Mouse (Mus musculus): ENCODE measurements around the gene Gm45837. TPM values are rescaled to one million over a fixed set of nuclear protein-coding genes. Genes with fewer than 3 reads are reported as not detected.

Gene Gm45837
- polyA plus RNA-seq, 1 experiment from 2014 or later, result not detected

DNA sequence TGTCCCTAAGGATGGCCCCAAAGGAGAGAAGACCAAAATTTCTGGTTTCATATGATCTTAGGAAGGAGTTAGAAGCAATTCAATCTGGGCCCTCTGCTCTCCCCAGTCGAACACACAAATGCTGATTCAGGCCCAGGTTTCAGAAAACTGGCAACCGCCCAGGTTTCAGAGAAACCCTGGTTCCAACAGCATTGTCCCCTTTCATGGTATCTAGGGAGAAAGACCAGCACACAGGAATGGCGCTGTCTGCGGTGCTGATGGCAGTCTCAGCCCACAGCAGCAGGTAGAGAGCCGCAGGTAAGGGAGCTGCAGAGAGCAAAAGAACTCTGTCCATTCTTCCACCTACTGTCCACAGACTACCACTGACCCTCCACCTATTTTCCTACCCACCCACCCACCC lies 66.5 kb downstream of the Gm45837 start:
- H3K4me2 ChIP-seq (ENCODE audit: low read length), result no peak overlapping the region
- H3K9ac ChIP-seq (replicated peaks; ENCODE audit: low read depth, low read length), result no peak overlapping the region
- ATAC-seq, result no peak
- H3K27me3 ChIP-seq (replicated peaks; ENCODE audit: control insufficient read depth, insufficient read depth, low read length), result no peaks in the 10 kb centered on the region
- no peak overlapping the region for H3K4me3 ChIP-seq (replicated peaks; ENCODE audit: low read length)
- H3K9me3 ChIP-seq (ENCODE audit: control insufficient read depth, low read length), result no peaks in the 10 kb centered on the region
- 38% methylated on average over 5 of the region's 5 CpGs for WGBS
- no peak overlapping the region for H3K27ac ChIP-seq (ENCODE audit: low read length)
- H3K36me3 ChIP-seq (ENCODE audit: control insufficient read depth, insufficient read depth), result no peaks in the 10 kb centered on the region
- H3K4me1 ChIP-seq (replicated peaks; ENCODE audit: control insufficient read depth, insufficient read depth, low read length), result peaks cover 2% of the 10 kb centered on the region; the same call in 1 of the 2 replicates

DNA sequence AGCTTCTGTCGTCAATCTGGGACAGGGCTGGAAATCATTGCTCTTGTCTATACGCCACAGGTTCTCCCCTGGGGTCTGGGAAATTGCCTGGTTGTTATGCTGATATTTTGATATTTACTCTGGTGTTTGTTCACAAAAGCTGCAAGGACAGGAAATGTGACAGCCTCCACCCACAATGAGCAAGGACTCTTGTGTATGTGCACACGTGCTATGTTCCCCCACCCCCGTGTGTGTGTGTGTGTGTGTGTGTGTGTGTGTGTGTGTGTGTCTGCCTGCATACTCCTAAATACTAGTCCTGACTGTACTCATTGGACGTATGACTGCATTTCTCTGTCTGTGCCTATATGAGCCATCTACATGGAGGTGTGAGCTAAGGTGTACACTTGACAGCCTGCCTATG lies 67.4 kb downstream of the Gm45837 start:
- no peaks in the 10 kb centered on the region for H3K36me3 ChIP-seq (ENCODE audit: control insufficient read depth, insufficient read depth)
- no peak overlapping the region for H3K4me3 ChIP-seq (replicated peaks; ENCODE audit: low read length)
- no peaks in the 10 kb centered on the region for H3K9me3 ChIP-seq (ENCODE audit: control insufficient read depth, low read length)
- H3K27ac ChIP-seq (ENCODE audit: low read length), result no peak overlapping the region
- H3K27me3 ChIP-seq (replicated peaks; ENCODE audit: control insufficient read depth, insufficient read depth, low read length), result no peaks in the 10 kb centered on the region
- H3K9ac ChIP-seq (replicated peaks; ENCODE audit: low read depth, low read length), result no peak overlapping the region
- no peak overlapping the region for H3K4me2 ChIP-seq (ENCODE audit: low read length)
- 66% methylated on average over 5 of the region's 5 CpGs for WGBS
- no peak for ATAC-seq
- peaks cover 6% of the 10 kb centered on the region for H3K4me1 ChIP-seq (replicated peaks; ENCODE audit: control insufficient read depth, insufficient read depth, low read length)

DNA sequence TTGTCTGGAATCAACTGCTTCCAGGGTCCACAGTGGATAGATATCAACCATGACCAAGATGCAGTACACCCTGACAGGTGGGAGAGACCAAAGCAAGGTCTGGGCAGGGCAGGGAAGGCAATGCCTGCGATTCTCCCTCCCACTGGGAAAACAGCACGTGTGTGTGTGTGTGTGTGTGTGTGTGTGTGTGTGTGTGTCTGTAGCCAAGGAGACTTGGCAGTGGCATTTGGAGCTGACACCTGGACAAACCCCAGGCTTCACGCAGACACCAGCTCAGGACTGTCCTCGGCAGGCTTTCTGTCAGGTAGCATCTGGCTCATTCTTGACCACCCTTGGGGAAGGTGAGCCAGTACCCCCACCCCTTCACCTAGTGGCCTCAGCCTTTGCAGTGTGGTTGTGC lies 69.2 kb downstream of the Gm45837 start:
- no peak overlapping the region for H3K27ac ChIP-seq (ENCODE audit: low read length)
- H3K9me3 ChIP-seq (ENCODE audit: control insufficient read depth, low read length), result no peaks in the 10 kb centered on the region
- no peaks in the 10 kb centered on the region for H3K27me3 ChIP-seq (replicated peaks; ENCODE audit: control insufficient read depth, insufficient read depth, low read length)
- no peaks in the 10 kb centered on the region for H3K36me3 ChIP-seq (ENCODE audit: control insufficient read depth, insufficient read depth)
- no peak overlapping the region for H3K4me2 ChIP-seq (ENCODE audit: low read length)
- no peak overlapping the region for H3K4me3 ChIP-seq (replicated peaks; ENCODE audit: low read length)
- ATAC-seq, result no peak
- WGBS, result 50% methylated on average over 4 of the region's 4 CpGs
- H3K4me1 ChIP-seq (replicated peaks; ENCODE audit: control insufficient read depth, insufficient read depth, low read length), result peaks cover 11% of the 10 kb centered on the region
- H3K9ac ChIP-seq (replicated peaks; ENCODE audit: low read depth, low read length), result no peak overlapping the region

GRCm38 (mm10) chr7:101480671-101481070 lies 70.0 kb downstream of the Gm45837 start:
- no peaks in the 10 kb centered on the region for H3K36me3 ChIP-seq (ENCODE audit: control insufficient read depth, insufficient read depth)
- H3K27me3 ChIP-seq (replicated peaks; ENCODE audit: control insufficient read depth, insufficient read depth, low read length), result no peaks in the 10 kb centered on the region
- ATAC-seq, result no peak
- peaks cover 11% of the 10 kb centered on the region for H3K4me1 ChIP-seq (replicated peaks; ENCODE audit: control insufficient read depth, insufficient read depth, low read length)
- no peak overlapping the region for H3K4me3 ChIP-seq (replicated peaks; ENCODE audit: low read length)
- H3K27ac ChIP-seq (ENCODE audit: low read length), result no peak overlapping the region
- no peaks in the 10 kb centered on the region for H3K9me3 ChIP-seq (ENCODE audit: control insufficient read depth, low read length)
- H3K9ac ChIP-seq (replicated peaks; ENCODE audit: low read depth, low read length), result no peak overlapping the region
- WGBS, result 55% methylated on average over 6 of the region's 6 CpGs
- H3K4me2 ChIP-seq (ENCODE audit: low read length), result no peak overlapping the region

DNA sequence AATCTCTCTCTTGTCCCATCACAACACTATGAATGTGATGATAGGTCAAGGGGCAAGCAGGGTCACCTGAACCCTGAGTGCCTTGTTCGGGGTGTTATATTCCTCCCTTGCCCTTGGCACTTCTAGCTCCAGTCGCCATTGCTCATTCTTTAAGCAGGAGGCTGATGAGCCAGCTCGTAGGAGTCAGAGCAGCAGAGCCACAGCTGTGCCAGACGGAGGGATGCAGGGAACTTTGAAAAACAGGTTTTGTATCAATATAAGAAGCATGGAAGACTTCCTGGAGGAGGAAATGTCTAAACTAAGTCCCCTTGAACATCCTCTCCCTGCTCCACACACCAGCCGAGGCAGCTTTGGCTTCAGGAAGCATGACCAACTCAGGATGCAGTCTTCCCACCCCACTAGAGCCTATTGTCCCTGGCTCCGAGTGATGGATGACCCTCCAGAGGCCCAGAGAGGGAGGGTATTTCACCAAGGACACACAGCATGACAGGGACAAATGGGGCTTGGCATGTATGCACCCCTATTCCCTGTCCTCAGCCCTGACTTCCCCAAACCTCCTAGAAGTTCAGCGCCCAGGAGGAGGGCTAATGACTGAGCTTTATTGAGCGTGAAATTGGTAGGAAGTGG lies 71.3 kb downstream of the Gm45837 start:
- peak; percentile 26 for ATAC-seq
- 61% methylated on average over 8 of the region's 8 CpGs for WGBS
- Histone ChIP-seq H3K4me1 (replicated peaks; ENCODE audit: control insufficient read depth, insufficient read depth, low read length) (peaks cover 11% of the 10 kb centered on the region), H3K4me3 (replicated peaks; ENCODE audit: low read length) (no peak overlapping the region), H3K27ac (ENCODE audit: low read length) (peak overlapping the region; percentile 22), H3K27me3 (replicated peaks; ENCODE audit: control insufficient read depth, insufficient read depth, low read length) (no peaks in the 10 kb centered on the region), H3K4me2 (ENCODE audit: low read length) (no peak overlapping the region), H3K9me3 (ENCODE audit: control insufficient read depth, low read length) (no peaks in the 10 kb centered on the region), H3K9ac (replicated peaks; ENCODE audit: low read depth, low read length) (no peak overlapping the region), H3K36me3 (ENCODE audit: control insufficient read depth, insufficient read depth) (no peaks in the 10 kb centered on the region)

DNA sequence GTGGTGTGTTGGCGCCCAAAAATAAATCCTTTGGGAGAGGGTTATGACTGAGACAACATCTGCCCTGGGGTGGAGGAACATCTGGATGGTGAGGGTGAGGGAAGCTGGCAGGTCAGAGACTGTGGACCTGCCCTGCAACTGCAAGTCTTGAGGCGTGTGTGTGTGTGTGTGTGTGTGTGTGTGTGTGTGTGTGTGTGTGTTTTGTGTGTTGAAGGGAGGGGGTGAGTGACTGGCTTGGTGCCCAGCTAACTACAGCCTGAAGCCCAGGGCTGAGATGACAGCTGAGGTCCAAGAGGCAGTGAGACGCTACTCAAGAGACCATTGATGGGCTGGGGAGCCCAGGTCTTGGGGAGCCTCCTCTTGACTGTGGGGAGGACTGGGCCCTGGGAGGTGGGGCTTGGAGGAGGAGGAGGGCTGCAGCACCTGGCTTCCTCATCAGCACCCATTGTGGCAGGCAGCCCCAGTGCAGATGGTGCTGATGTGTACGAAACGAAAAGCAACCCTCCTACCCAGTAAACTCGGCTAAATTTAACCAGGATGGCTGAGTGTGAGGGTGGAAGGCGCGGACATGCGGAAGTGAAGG lies 71.9 kb downstream of the Gm45837 start:
- peak; percentile 71 for ATAC-seq
- H3K27me3 ChIP-seq (replicated peaks; ENCODE audit: control insufficient read depth, insufficient read depth, low read length), result no peaks in the 10 kb centered on the region
- H3K4me2 ChIP-seq (ENCODE audit: low read length), result no peak overlapping the region
- H3K4me3 ChIP-seq (replicated peaks; ENCODE audit: low read length), result no peak overlapping the region
- WGBS, result 51% methylated on average over 9 of the region's 9 CpGs
- peaks cover 11% of the 10 kb centered on the region for H3K4me1 ChIP-seq (replicated peaks; ENCODE audit: control insufficient read depth, insufficient read depth, low read length)
- no peak overlapping the region for H3K9ac ChIP-seq (replicated peaks; ENCODE audit: low read depth, low read length)
- H3K27ac ChIP-seq (ENCODE audit: low read length), result peak overlapping the region; percentile 48
- H3K9me3 ChIP-seq (ENCODE audit: control insufficient read depth, low read length), result no peaks in the 10 kb centered on the region
- no peaks in the 10 kb centered on the region for H3K36me3 ChIP-seq (ENCODE audit: control insufficient read depth, insufficient read depth)

DNA sequence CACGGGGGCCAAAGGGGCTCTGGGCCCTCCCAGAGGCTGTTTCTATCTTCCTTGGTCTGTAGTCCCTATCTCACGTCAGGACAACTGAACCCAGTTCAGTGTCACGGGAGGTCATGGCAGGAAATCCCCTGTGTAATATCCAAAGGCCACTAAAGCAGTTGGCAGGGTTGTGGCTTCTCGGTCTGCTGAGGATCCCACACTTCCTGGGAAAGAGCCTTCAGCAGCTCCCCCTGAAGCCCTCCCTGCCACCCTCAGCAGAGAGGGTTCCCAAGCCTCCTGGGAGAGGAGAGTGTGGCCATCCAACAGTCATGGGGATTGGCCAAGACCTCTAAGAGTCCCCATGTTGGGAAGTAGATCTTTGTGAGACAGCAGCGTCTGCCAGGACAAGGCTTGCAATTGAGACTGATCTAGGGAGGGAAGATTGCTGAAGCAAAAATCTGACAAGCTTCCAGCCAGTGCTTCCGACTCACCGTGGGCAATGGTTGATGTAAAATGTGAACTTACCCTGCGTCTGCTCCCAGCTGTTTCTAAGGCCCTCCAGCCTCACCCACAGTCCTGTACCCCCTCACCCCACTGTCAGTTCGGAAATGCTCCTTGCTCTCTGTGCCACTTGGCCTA lies 72.9 kb downstream of the Gm45837 start:
- Histone ChIP-seq H3K4me3 (replicated peaks; ENCODE audit: low read length) (no peak overlapping the region), H3K36me3 (ENCODE audit: control insufficient read depth, insufficient read depth) (no peaks in the 10 kb centered on the region), H3K4me1 (replicated peaks; ENCODE audit: control insufficient read depth, insufficient read depth, low read length) (peaks cover 11% of the 10 kb centered on the region), H3K9me3 (ENCODE audit: control insufficient read depth, low read length) (no peaks in the 10 kb centered on the region), H3K9ac (replicated peaks; ENCODE audit: low read depth, low read length) (no peak overlapping the region), H3K4me2 (ENCODE audit: low read length) (no peak overlapping the region), H3K27ac (ENCODE audit: low read length) (peak overlapping the region; percentile 39; the same call in 1 of the 2 replicates), H3K27me3 (replicated peaks; ENCODE audit: control insufficient read depth, insufficient read depth, low read length) (no peaks in the 10 kb centered on the region)
- WGBS, result 78% methylated on average over 9 of the region's 9 CpGs
- ATAC-seq, result no peak

DNA sequence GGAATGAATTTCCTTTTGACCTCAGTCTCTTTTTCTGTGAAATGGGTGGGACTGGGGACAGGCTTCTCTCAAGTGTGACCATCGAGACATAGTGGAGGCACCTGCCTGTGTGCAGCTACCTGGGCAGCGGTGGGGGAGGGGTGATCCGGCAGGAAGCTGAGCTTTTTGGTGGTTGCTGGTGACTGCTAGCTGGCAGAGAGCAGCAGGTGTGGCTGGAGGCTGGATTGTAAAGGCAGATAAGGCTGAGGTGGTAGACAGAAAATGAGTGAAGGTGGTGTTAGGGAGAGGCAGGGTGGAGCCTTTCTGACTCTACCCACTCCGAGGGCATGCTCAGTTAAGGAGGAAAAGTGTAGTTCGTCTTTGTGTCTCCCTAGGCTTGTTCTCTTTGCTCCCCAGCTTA lies 76.4 kb downstream of the Gm45837 start:
- Histone ChIP-seq H3K36me3 (ENCODE audit: control insufficient read depth, insufficient read depth) (no peaks in the 10 kb centered on the region), H3K9ac (replicated peaks; ENCODE audit: low read depth, low read length) (no peak overlapping the region), H3K4me3 (replicated peaks; ENCODE audit: low read length) (no peak overlapping the region), H3K4me1 (replicated peaks; ENCODE audit: control insufficient read depth, insufficient read depth, low read length) (peaks cover 11% of the 10 kb centered on the region), H3K27ac (ENCODE audit: low read length) (no peak overlapping the region), H3K27me3 (replicated peaks; ENCODE audit: control insufficient read depth, insufficient read depth, low read length) (no peaks in the 10 kb centered on the region), H3K9me3 (ENCODE audit: control insufficient read depth, low read length) (no peaks in the 10 kb centered on the region), H3K4me2 (ENCODE audit: low read length) (no peak overlapping the region)
- WGBS, result 76% methylated on average over 5 of the region's 5 CpGs
- no peak for ATAC-seq

DNA sequence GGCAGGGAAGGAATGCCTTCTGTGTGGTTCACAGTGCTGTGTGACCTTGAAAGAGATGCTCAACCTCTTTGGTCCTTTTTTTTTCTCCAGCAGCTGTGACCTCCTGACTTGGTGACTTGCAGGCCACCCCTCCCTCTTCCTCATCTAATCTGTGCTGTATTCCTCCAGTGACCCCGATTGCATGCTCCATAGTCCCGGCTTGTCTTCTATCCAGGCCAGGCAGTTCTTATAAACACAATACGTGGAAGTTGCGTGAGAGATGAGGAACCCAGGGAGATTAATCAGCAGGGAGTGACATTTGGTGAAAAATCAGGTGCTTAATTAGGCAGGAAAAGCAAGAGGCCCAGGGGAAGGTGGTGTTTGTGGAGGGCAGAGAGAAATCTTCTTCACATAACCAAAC lies 80.3 kb downstream of the Gm45837 start:
- H3K27ac ChIP-seq (ENCODE audit: low read length), result no peak overlapping the region
- no peak overlapping the region for H3K4me3 ChIP-seq (replicated peaks; ENCODE audit: low read length)
- H3K9me3 ChIP-seq (ENCODE audit: control insufficient read depth, low read length), result no peaks in the 10 kb centered on the region
- no peak overlapping the region for H3K4me2 ChIP-seq (ENCODE audit: low read length)
- H3K9ac ChIP-seq (replicated peaks; ENCODE audit: low read depth, low read length), result no peak overlapping the region
- H3K27me3 ChIP-seq (replicated peaks; ENCODE audit: control insufficient read depth, insufficient read depth, low read length), result no peaks in the 10 kb centered on the region
- no peaks in the 10 kb centered on the region for H3K4me1 ChIP-seq (replicated peaks; ENCODE audit: control insufficient read depth, insufficient read depth, low read length)
- no peak for ATAC-seq
- WGBS, result 45% methylated on average over 4 of the region's 4 CpGs
- H3K36me3 ChIP-seq (ENCODE audit: control insufficient read depth, insufficient read depth), result no peaks in the 10 kb centered on the region

Measured in forebrain, embryonic 16.5 days (tissue).